Mouse (Mus musculus): ENCODE data around the gene Chchd2. TPM values are rescaled to one million over a fixed set of nuclear protein-coding genes. Genes with fewer than 3 reads are reported as not detected.
"Not testable (repeated sequence)": the region's sequence is repeated elsewhere in the genome, so short reads cannot be mapped to it uniquely, and the experiment has no call there.

The Chchd2 gene
- polyA plus RNA-seq, 1 experiment from 2014 or later, result 1,023 TPM

DNA sequence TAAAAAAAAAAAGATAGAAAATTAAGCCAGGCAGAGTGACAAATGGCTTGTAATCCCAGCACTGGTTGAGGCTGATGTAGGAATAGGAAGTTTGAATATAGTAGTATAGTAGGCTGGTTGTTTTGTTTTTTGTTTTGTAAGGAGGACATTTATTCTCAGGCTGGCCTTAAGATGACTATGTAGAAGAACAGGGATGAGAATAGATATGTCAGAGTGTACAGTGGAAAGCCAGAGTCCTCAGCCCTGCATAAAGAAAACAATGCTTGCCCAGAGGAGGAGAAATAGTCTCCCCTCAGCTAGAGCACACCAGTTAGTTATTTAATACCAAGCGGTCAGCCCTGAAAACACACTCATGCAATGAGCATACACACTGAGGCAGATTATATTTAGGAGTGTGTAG is 11.2 kb upstream of the Chchd2 start, which contains the start of gene Phkg1:
Gene Phkg1 (minus strand): TSS at position 101 of the 400 bp plus-strand sequence.
- Histone ChIP-seq H3K36me3 (replicated peaks; ENCODE audit: control insufficient read depth, insufficient read depth, low read depth, low read length) (no peaks in the 10 kb centered on the region; the same call in none of the 2 replicates), H3K4me3 (ENCODE audit: low read depth, low read length) (no peak within 1 kb of the TSS), H3K27ac (replicated peaks; ENCODE audit: low read depth, low read length) (no peak within 1 kb of the TSS), H3K27me3 (ENCODE audit: control insufficient read depth, insufficient read depth, low read length) (no peaks in the 10 kb centered on the region), H3K9ac (replicated peaks; ENCODE audit: low read length) (no peak within 1 kb of the TSS), H3K4me1 (ENCODE audit: control insufficient read depth, insufficient read depth, low read length) (no peaks in the 10 kb centered on the region), H3K4me2 (ENCODE audit: low read depth, low read length) (no peak within 1 kb of the TSS), H3K9me3 (replicated peaks; ENCODE audit: control insufficient read depth, low read length) (no peaks in the 10 kb centered on the region)
- ATAC-seq (replicated peaks; ENCODE audit: insufficient number of reproducible peaks, low FRiP score, low TSS enrichment, low read depth), result no peak
- DNase-seq (ENCODE audit: low spot score), result no peak
- WGBS, result 82% methylated on average over 1 of the region's 1 CpGs

DNA sequence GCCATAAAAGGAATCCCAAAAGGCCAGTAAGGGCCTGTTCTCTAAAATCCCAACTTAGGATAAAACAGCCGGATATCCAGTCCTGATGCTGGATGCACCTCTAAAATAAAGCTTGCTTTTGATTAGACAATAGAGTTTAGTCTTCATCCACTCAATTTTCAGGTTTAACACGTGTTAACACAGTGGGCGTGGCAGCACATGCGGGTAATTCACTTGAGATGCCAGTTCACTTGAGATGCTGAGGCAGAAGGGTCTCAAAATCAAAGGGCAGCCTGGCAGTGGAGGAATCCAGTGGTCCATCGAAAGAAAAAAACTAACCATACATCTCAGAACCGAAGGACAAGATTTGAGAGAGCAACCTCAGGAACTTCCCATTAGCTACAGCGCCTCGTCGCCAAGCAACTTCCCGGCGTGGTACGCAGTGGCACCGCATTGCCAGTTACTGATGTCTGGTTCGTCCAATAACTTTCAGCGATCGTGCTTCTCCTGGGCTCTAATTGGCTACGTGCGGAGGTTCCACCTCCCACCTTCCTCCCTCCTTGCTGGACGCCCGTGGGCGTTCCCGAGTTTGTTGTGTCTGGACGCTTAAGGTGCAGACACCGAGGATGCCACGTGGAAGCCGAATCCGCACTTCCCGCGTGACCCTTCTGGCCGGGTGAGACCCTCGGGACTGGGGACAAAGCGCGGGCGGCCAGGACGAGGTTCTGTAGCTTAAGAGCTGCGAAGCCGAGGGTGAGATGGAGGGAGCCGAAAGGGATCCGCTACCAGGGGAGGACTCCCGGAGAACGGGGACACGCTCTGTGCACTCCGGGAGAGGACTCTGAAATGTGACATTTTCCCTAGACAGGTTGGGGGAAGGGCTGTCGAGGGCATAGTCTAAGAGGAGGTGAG is 8.2 kb upstream of the Chchd2 start, which contains the start of gene Zbed5:
Gene Zbed5 (plus strand): TSS at position 526 of the 891 bp plus-strand sequence.
- Histone ChIP-seq H3K36me3 (replicated peaks; ENCODE audit: control insufficient read depth, insufficient read depth, low read depth, low read length) (no peaks in the 10 kb centered on the region), H3K9me3 (replicated peaks; ENCODE audit: control insufficient read depth, low read length) (no peaks in the 10 kb centered on the region), H3K4me3 (ENCODE audit: low read depth, low read length) (peak within 1 kb of the TSS; percentile 66), H3K27me3 (ENCODE audit: control insufficient read depth, insufficient read depth, low read length) (no peaks in the 10 kb centered on the region), H3K4me1 (ENCODE audit: control insufficient read depth, insufficient read depth, low read length) (no peaks in the 10 kb centered on the region), H3K27ac (replicated peaks; ENCODE audit: low read depth, low read length) (no peak within 1 kb of the TSS), H3K9ac (replicated peaks; ENCODE audit: low read length) (peak within 1 kb of the TSS; percentile 69), H3K4me2 (ENCODE audit: low read depth, low read length) (peak within 1 kb of the TSS; percentile 71)
- WGBS, result 3% methylated on average over 44 of the region's 44 CpGs
- ATAC-seq (replicated peaks; ENCODE audit: insufficient number of reproducible peaks, low FRiP score, low TSS enrichment, low read depth) (peak; percentile 97), DNase-seq (ENCODE audit: low spot score) (peak; percentile 95)

DNA sequence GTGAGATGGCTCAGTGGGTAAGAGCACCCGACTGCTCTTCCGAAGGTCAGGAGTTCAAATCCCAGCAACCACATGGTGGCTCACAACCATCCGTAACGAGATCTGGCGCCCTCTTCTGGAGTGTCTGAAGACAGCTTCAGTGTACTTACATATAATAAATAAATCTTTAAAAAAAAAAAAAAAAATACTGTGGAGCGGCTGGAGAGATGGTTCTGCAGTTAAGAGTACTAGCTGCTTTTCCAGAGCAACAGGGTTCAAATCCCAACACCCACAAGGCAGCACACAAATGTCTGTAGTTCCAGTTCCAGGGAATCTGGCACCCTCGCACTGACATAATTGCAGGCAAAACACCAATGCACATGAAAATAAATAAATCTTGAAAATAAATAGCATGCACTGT is 3.1 kb upstream of the Chchd2 start:
- not testable (repeated sequence) for ATAC-seq (replicated peaks; ENCODE audit: insufficient number of reproducible peaks, low FRiP score, low TSS enrichment, low read depth); DNase-seq (ENCODE audit: low spot score)

DNA sequence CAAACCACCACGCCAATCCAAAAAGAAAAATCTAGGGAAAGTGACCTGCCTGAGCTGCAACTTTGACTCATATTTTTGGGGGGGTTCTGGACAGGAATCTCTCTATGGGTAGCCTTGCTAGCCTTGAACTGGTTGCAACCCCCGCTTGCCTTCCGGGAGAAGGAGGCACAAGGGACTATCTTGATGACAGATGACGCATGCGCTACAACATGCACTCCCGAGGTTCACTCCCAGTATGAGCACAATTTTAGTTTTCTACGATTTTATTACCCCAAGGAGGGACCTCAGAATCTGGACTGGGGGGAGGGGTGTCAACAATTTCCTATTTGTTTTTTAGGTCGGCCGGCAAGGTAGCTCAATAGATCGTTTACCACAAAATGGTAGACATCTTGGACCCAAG is 999 bp downstream of the Chchd2 start:
- Histone ChIP-seq H3K4me1 (ENCODE audit: control insufficient read depth, insufficient read depth, low read length) (no peaks in the 10 kb centered on the region), H3K27ac (replicated peaks; ENCODE audit: low read depth, low read length) (no peak overlapping the region), H3K9ac (replicated peaks; ENCODE audit: low read length) (peak overlapping the region; percentile 91), H3K4me2 (ENCODE audit: low read depth, low read length) (peak overlapping the region; percentile 80), H3K9me3 (replicated peaks; ENCODE audit: control insufficient read depth, low read length) (no peaks in the 10 kb centered on the region), H3K4me3 (ENCODE audit: low read depth, low read length) (peak overlapping the region; percentile 80), H3K27me3 (ENCODE audit: control insufficient read depth, insufficient read depth, low read length) (no peaks in the 10 kb centered on the region), H3K36me3 (replicated peaks; ENCODE audit: control insufficient read depth, insufficient read depth, low read depth, low read length) (peaks cover 10% of the 10 kb centered on the region)
- peak; percentile 12 for DNase-seq (ENCODE audit: low spot score)
- ATAC-seq (replicated peaks; ENCODE audit: insufficient number of reproducible peaks, low FRiP score, low TSS enrichment, low read depth), result no peak
- WGBS, result 45% methylated on average over 10 of the region's 10 CpGs

More for the DNA sequence above, 3.1 kb upstream of the Chchd2 start:
- 87% methylated on average over 4 of the region's 7 CpGs for WGBS
- not testable (repeated sequence) for H3K9me3 ChIP-seq (replicated peaks; ENCODE audit: control insufficient read depth, low read length); H3K9ac ChIP-seq (replicated peaks; ENCODE audit: low read length); H3K4me1 ChIP-seq (ENCODE audit: control insufficient read depth, insufficient read depth, low read length); H3K27me3 ChIP-seq (ENCODE audit: control insufficient read depth, insufficient read depth, low read length); H3K27ac ChIP-seq (replicated peaks; ENCODE audit: low read depth, low read length); H3K4me3 ChIP-seq (ENCODE audit: low read depth, low read length); H3K4me2 ChIP-seq (ENCODE audit: low read depth, low read length); H3K36me3 ChIP-seq (replicated peaks; ENCODE audit: control insufficient read depth, insufficient read depth, low read depth, low read length)

DNA sequence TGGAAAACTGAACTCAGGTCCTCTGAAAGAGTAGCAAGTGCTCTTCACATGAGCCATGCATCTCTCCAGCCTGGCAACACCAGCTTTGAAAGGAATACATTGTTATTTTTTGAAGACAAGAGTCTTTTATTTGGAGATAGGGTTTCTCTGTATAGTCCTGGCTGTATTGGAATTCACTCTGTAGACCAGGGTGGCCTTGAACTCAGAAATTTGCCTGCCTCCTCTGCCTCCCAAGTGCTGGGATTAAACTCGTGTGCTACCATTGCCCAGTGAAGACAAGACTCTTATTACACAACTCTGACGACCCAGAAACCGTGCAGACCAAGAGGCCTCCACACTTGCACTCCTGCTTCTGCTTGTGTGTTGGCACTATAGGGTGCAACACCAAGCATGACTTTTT is 7.4 kb downstream of the Chchd2 start:
- 70% methylated on average over 3 of the region's 3 CpGs for WGBS
- DNase-seq (ENCODE audit: low spot score), result no peak
- no peaks in the 10 kb centered on the region for H3K4me1 ChIP-seq (ENCODE audit: control insufficient read depth, insufficient read depth, low read length)
- no peak overlapping the region for H3K27ac ChIP-seq (replicated peaks; ENCODE audit: low read depth, low read length)
- ATAC-seq (replicated peaks; ENCODE audit: insufficient number of reproducible peaks, low FRiP score, low TSS enrichment, low read depth), result no peak
- no peaks in the 10 kb centered on the region for H3K9me3 ChIP-seq (replicated peaks; ENCODE audit: control insufficient read depth, low read length)
- H3K4me3 ChIP-seq (ENCODE audit: low read depth, low read length), result no peak overlapping the region
- no peak overlapping the region for H3K9ac ChIP-seq (replicated peaks; ENCODE audit: low read length)
- peaks cover 15% of the 10 kb centered on the region for H3K36me3 ChIP-seq (replicated peaks; ENCODE audit: control insufficient read depth, insufficient read depth, low read depth, low read length)
- no peak overlapping the region for H3K4me2 ChIP-seq (ENCODE audit: low read depth, low read length)
- no peaks in the 10 kb centered on the region for H3K27me3 ChIP-seq (ENCODE audit: control insufficient read depth, insufficient read depth, low read length)

DNA sequence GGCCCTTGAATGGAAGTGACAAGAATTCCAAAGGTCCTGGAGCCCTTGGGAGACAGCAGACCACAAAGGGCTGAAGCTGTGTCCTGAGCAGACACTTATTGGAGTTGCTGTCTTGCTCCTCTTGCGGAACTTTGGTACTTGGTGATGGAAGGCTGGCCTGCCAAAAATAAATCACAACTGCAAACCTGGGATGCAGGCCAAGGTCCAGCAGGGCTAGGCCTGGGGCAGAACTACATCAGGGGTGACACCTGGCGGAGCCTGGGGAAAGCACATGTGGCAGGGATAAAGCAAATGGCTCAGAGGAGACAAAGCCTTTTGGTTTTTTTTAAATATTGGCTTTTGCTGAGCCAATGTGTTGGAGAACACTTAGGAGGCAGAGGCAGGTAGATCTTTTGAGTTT is 8.3 kb downstream of the Chchd2 start:
- 71% methylated on average over 2 of the region's 2 CpGs for WGBS
- Histone ChIP-seq H3K4me1 (ENCODE audit: control insufficient read depth, insufficient read depth, low read length) (no peaks in the 10 kb centered on the region), H3K4me3 (ENCODE audit: low read depth, low read length) (no peak overlapping the region), H3K36me3 (replicated peaks; ENCODE audit: control insufficient read depth, insufficient read depth, low read depth, low read length) (peaks cover 15% of the 10 kb centered on the region), H3K9me3 (replicated peaks; ENCODE audit: control insufficient read depth, low read length) (no peaks in the 10 kb centered on the region), H3K4me2 (ENCODE audit: low read depth, low read length) (no peak overlapping the region), H3K27me3 (ENCODE audit: control insufficient read depth, insufficient read depth, low read length) (no peaks in the 10 kb centered on the region), H3K27ac (replicated peaks; ENCODE audit: low read depth, low read length) (no peak overlapping the region), H3K9ac (replicated peaks; ENCODE audit: low read length) (no peak overlapping the region)
- DNase-seq (ENCODE audit: low spot score) (peak; percentile 45), ATAC-seq (replicated peaks; ENCODE audit: insufficient number of reproducible peaks, low FRiP score, low TSS enrichment, low read depth) (no peak)

DNA sequence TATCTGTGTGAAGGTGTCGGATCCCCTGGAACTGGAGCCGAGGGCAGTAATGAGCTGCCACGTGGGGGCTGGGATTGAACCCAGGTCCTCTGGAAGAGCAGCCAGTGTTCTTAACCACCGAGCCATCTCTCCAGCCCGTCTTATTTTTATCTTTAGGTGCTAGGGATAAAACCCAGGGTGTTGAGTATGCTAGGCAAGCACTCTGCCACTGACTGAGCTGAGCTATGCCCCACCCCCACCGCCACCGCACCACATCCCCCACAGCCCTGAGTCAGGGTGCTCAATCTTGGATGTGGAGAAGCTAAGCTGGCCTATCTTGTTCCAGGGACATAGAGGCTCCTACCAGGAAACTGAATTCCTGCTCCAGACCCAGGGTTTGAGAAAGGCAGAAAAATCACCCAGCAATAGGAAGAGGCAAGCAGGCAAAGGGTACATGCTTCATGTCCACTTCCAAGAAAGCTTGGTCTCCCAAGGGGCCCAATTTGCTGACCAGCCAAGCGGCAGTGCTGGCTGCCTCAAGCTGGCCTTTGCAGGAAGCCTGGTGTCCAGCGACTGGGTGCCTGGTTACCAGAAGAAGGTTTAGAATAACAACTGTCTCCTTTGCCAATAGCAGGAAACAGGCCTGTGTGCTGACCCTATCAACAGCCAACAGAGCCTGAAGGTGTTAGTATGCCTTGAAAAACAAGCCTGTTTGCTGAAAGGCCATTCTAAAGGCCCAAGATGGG is 9.4 kb downstream of the Chchd2 start:
- no peak overlapping the region for H3K9ac ChIP-seq (replicated peaks; ENCODE audit: low read length)
- H3K36me3 ChIP-seq (replicated peaks; ENCODE audit: control insufficient read depth, insufficient read depth, low read depth, low read length), result peaks cover 10% of the 10 kb centered on the region
- no peak overlapping the region for H3K4me3 ChIP-seq (ENCODE audit: low read depth, low read length)
- no peak for DNase-seq (ENCODE audit: low spot score)
- no peak for ATAC-seq (replicated peaks; ENCODE audit: insufficient number of reproducible peaks, low FRiP score, low TSS enrichment, low read depth)
- H3K27ac ChIP-seq (replicated peaks; ENCODE audit: low read depth, low read length), result no peak overlapping the region
- H3K4me2 ChIP-seq (ENCODE audit: low read depth, low read length), result no peak overlapping the region
- 66% methylated on average over 9 of the region's 9 CpGs for WGBS
- no peaks in the 10 kb centered on the region for H3K4me1 ChIP-seq (ENCODE audit: control insufficient read depth, insufficient read depth, low read length)
- H3K27me3 ChIP-seq (ENCODE audit: control insufficient read depth, insufficient read depth, low read length), result no peaks in the 10 kb centered on the region
- H3K9me3 ChIP-seq (replicated peaks; ENCODE audit: control insufficient read depth, low read length), result no peaks in the 10 kb centered on the region

DNA sequence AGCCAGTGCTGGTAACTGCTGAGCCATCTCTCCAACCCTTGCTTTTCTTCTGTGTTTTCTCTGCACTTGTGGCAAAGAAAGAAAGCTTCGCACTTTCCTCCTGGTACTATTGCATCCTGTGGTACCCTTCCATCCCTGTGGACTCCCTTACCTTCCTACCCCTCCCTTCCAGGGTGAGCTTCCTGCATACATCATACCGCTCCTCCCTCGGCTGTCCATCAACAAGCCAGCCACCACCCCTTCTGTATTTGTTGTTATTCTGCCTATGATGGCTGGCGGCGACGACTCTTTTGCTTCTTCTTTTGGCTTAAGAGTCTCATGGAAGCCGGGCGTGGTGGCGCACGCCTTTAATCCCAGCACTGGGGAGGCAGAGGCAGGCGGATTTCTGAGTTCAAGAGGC is 12.2 kb downstream of the Chchd2 start:
- Histone ChIP-seq H3K27me3 (ENCODE audit: control insufficient read depth, insufficient read depth, low read length) (no peaks in the 10 kb centered on the region), H3K4me1 (ENCODE audit: control insufficient read depth, insufficient read depth, low read length) (no peaks in the 10 kb centered on the region), H3K36me3 (replicated peaks; ENCODE audit: control insufficient read depth, insufficient read depth, low read depth, low read length) (no peaks in the 10 kb centered on the region), H3K4me2 (ENCODE audit: low read depth, low read length) (no peak overlapping the region), H3K4me3 (ENCODE audit: low read depth, low read length) (no peak overlapping the region), H3K9me3 (replicated peaks; ENCODE audit: control insufficient read depth, low read length) (no peaks in the 10 kb centered on the region), H3K9ac (replicated peaks; ENCODE audit: low read length) (no peak overlapping the region), H3K27ac (replicated peaks; ENCODE audit: low read depth, low read length) (no peak overlapping the region)
- DNase-seq (ENCODE audit: low spot score) (no peak), ATAC-seq (replicated peaks; ENCODE audit: insufficient number of reproducible peaks, low FRiP score, low TSS enrichment, low read depth) (no peak)
- WGBS, result 79% methylated on average over 11 of the region's 11 CpGs

All from embryonic facial prominence, embryonic 11.5 days (tissue).